Mouse (Mus musculus) midbrain, postnatal 0 days (tissue): ENCODE results near the gene Zdhhc23. TPM values are rescaled to one million over a fixed set of nuclear protein-coding genes. Genes with fewer than 3 reads are reported as not detected.

ENCODE experiments used
- ATAC-seq: fragments of 200-750 bp; cut with Nextera tagmentation; 2 replicates; pipeline ENCODE4 v1.8.0; 2017; ENCODE audit warnings: moderate number of reproducible peaks, mild to moderate bottlenecking, moderate TSS enrichment, moderate library complexity; ENCODE audit not compliant: low FRiP score
- DNase-seq: peaks from one replicate; pipeline ENCODE4 v3.0.0-alpha.2; 2015; ENCODE audit warnings: low spot score
- H3K27ac ChIP-seq: fragments of 300-500 bp; sonication (generic); 2 replicates; pipeline ENCODE4 v1.5.1; 2014; ENCODE audit warnings: low read depth, mild to moderate bottlenecking, low read length, mixed read lengths
- H3K27me3 ChIP-seq: fragments of 300-500 bp; sonication (generic); 2 replicates; pipeline ENCODE4 v1.6.1; 2014; ENCODE audit warnings: low read length, control low read depth, mixed read lengths; ENCODE audit not compliant: insufficient read depth
- H3K36me3 ChIP-seq: fragments of 300-500 bp; sonication (generic); 2 replicates; pipeline ENCODE4 v1.6.1; 2014; ENCODE audit warnings: low read length, control low read depth, mixed read lengths; ENCODE audit not compliant: insufficient read depth
- H3K4me1 ChIP-seq: fragments of 300-500 bp; sonication (generic); 2 replicates; pipeline ENCODE4 v1.6.1; 2014; ENCODE audit warnings: mild to moderate bottlenecking, control low read depth, antibody characterized with exemption, low read length, mixed read lengths; ENCODE audit not compliant: insufficient read depth
- H3K4me2 ChIP-seq: fragments of 300-500 bp; sonication (generic); 2 replicates; pipeline ENCODE4 v1.6.1; 2014; ENCODE audit warnings: low read depth, mild to moderate bottlenecking, low read length, mixed read lengths; ENCODE audit not compliant: poor library complexity, severe bottlenecking
- H3K4me3 ChIP-seq: fragments of 300-500 bp; sonication (generic); 2 replicates; pipeline ENCODE4 v1.5.1; 2014; ENCODE audit warnings: low read depth, mild to moderate bottlenecking, low read length, moderate library complexity
- H3K9ac ChIP-seq: fragments of 300-500 bp; sonication (generic); replicated peaks from 2 replicates; pipeline ENCODE4 v1.6.1; 2014; ENCODE audit warnings: mild to moderate bottlenecking, low read length, moderate library complexity, mixed read lengths; ENCODE audit not compliant: poor library complexity, severe bottlenecking
- H3K9me3 ChIP-seq: fragments of 300-500 bp; sonication (generic); 2 replicates; pipeline ENCODE4 v1.6.1; 2016; ENCODE audit warnings: low read length, control low read depth
- CTCF ChIP-seq: IDR thresholded peaks from 2 replicates; pipeline ENCODE4 v1.5.1; 2016; ENCODE audit warnings: antibody characterized with exemption, mild to moderate bottlenecking
- WGBS: fragments of 180-500 bp; shearing (Covaris S2); extraction: QIAGEN DNeasy Blood & Tissue Kit; methylation state at CpG from one replicate; pipeline ENCODE4 v1.1.7; 2014; 5-methylcytosine and 5-hydroxymethylcytosine counted together
- microRNA-seq: library from miRNA; unstranded; fragments of <30 nt; microRNA quantifications from one replicate; pipeline ENCODE4, GENCODE M21; 2016; ENCODE audit warnings: borderline number of aligned reads
- polyA plus RNA-seq: library from polyadenylated mRNA; unstranded; fragments of >200 nt; fragmentation: Nextera tagmentation; extraction: Ambion mirVana; gene quantifications from 2 replicates; pipeline ENCODE4 v1.2.1, GENCODE M21; 2015
- total RNA-seq: library from RNA; depleted of rRNA; stranded (reverse); fragments of >200 nt; gene quantifications from 2 replicates; pipeline ENCODE4 v1.2.3, GENCODE M21; 2014; rRNA removed

Gene Zdhhc23
- total and polyA plus RNA-seq, 2 experiments from 2014 or later = 2.9 to 8.5 TPM

DNA sequence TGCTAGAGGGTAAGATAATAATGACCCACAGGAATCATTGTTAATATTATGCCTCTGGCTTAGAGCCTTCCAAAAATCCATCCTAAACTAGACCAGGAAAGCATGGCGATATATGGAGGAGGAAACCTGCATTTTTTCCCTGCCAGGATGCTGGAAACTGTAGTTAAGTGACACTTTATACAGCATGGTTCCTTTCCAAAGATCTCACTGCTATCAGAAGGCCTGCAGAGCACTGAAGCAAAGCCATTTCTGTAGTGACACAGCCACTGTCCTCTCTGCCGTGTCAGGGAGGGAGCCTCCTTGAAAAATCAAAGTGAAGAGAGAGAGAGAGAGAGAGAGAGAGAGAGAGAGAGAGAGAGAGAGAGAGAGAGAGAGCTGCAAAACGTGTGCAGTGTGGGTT lies 57.0 kb downstream of the Zdhhc23 start:
- no peak overlapping the region for H3K27ac ChIP-seq
- no peak for TF ChIP-seq CTCF
- H3K4me1 ChIP-seq = no peaks in the 10 kb centered on the region
- no peak overlapping the region for H3K9ac ChIP-seq
- H3K36me3 ChIP-seq = no peaks in the 10 kb centered on the region
- H3K9me3 ChIP-seq = no peaks in the 10 kb centered on the region
- WGBS = 21% methylated on average over 3 of the region's 3 CpGs
- no peak overlapping the region for H3K4me2 ChIP-seq
- H3K4me3 ChIP-seq = no peak overlapping the region
- H3K27me3 ChIP-seq = no peaks in the 10 kb centered on the region
- DNase-seq (no peak), ATAC-seq (no peak)

DNA sequence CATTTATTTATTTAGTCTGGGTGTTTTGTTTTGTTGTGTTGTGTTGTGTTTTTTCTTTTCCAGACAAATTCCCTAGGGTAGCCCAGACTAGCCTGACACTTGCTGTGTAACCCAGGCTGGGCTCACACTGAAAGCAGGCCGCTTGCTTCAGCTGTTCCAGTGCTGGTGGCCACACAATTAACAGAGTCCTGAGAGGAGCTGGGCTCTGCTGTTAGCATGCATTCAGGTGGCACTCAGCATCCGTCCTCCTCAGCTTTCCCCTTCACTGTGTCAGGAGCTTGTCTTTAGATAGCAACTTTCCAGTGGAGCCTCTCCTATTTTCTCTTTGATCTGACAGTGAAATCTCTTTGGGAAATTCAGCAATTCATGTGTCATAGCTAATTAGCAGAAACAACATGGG lies 57.6 kb downstream of the Zdhhc23 start:
- no peak overlapping the region for H3K4me3 ChIP-seq
- H3K4me1 ChIP-seq = no peaks in the 10 kb centered on the region
- no peak overlapping the region for H3K9ac ChIP-seq
- TF ChIP-seq CTCF = no peak
- no peaks in the 10 kb centered on the region for H3K27me3 ChIP-seq
- ATAC-seq = no peak
- H3K27ac ChIP-seq = no peak overlapping the region
- no peaks in the 10 kb centered on the region for H3K9me3 ChIP-seq
- DNase-seq = no peak
- WGBS = 28% methylated on average over 2 of the region's 2 CpGs
- H3K36me3 ChIP-seq = no peaks in the 10 kb centered on the region
- H3K4me2 ChIP-seq = no peak overlapping the region

DNA sequence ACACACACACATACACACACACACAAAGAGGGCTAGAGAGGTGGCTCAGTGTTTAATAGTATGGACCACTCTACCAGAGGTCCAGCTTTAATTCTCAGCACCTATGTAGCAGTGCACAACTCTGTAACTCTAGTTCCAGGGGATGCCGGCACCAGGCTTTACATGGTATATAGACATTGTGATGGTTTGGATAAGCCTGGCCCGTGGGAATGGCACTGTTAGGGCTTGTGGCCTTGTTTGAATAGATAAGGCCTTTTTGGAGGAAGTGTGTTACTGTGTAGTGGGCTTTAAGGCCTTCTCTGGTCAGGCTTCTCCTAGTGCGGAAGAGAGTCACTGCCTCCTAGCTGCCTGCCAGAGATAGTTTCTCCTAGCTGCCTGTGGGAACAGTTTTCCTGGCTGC lies 60.7 kb downstream of the Zdhhc23 start:
- Histone ChIP-seq H3K4me2 (no peak overlapping the region), H3K4me3 (no peak overlapping the region), H3K27me3 (no peaks in the 10 kb centered on the region), H3K9ac (no peak overlapping the region), H3K36me3 (no peaks in the 10 kb centered on the region), H3K27ac (no peak overlapping the region), H3K4me1 (no peaks in the 10 kb centered on the region), H3K9me3 (no peaks in the 10 kb centered on the region)
- no peak for TF ChIP-seq CTCF
- ATAC-seq (no peak), DNase-seq (no peak)
- WGBS = 92% methylated on average over 3 of the region's 3 CpGs

Small RNAs within 50 kb of the gene (microRNA-seq; reads per million reads assigned to microRNA genes)
- gene Mir3470b = not detected

Other genes with a start within 250 kb of the Zdhhc23 start
- gene Drd3, start 225.8 kb downstream of the Zdhhc23 start, total RNA-seq = not detected in 2 replicates
- gene Drd3, start 225.8 kb downstream of the Zdhhc23 start, polyA plus RNA-seq = not detected in 2 replicates
- gene Ccdc191, start 90.0 kb downstream of the Zdhhc23 start, total RNA-seq = 0.93 and 1.2 TPM in 2 replicates
- 4.0 and 4.6 TPM in 2 replicates for gene Ccdc191, start 90.0 kb downstream of the Zdhhc23 start, polyA plus RNA-seq
- gene Qtrt2, start 53.0 kb downstream of the Zdhhc23 start, total RNA-seq = 28.8 and 34.5 TPM in 2 replicates
- 10.3 TPM in 2 replicates for gene Qtrt2, start 53.0 kb downstream of the Zdhhc23 start, polyA plus RNA-seq
- gene Gramd1c, start 83.6 kb upstream of the Zdhhc23 start, total RNA-seq = 2.3 and 14.3 TPM in 2 replicates
- gene Gramd1c, start 83.6 kb upstream of the Zdhhc23 start, polyA plus RNA-seq = 1.9 and 2.5 TPM in 2 replicates
- 193 and 218 TPM in 2 replicates for gene Atp6v1a, start 159.9 kb upstream of the Zdhhc23 start, total RNA-seq
- 194 and 204 TPM in 2 replicates for gene Atp6v1a, start 159.9 kb upstream of the Zdhhc23 start, polyA plus RNA-seq
- 15.3 and 22.1 TPM in 2 replicates for gene Naa50, start 160.0 kb upstream of the Zdhhc23 start, total RNA-seq
- 44.7 and 50.4 TPM in 2 replicates for gene Naa50, start 160.0 kb upstream of the Zdhhc23 start, polyA plus RNA-seq
- gene Usf3, start 193.5 kb upstream of the Zdhhc23 start, total RNA-seq = 12.0 and 14.1 TPM in 2 replicates
- 1.4 and 1.5 TPM in 2 replicates for gene Usf3, start 193.5 kb upstream of the Zdhhc23 start, polyA plus RNA-seq